Mouse (Mus musculus) CD4-positive helper T cell, adult 2 months (primary cell): ENCODE data around the gene Odf3l2.

Experiments
- DNase-seq: peaks from one replicate; pipeline ENCODE4 v3.0.0-alpha.2; 2012; ENCODE audit warnings: low read depth, missing footprints, low spot score

Odf3l2 gene

DNA sequence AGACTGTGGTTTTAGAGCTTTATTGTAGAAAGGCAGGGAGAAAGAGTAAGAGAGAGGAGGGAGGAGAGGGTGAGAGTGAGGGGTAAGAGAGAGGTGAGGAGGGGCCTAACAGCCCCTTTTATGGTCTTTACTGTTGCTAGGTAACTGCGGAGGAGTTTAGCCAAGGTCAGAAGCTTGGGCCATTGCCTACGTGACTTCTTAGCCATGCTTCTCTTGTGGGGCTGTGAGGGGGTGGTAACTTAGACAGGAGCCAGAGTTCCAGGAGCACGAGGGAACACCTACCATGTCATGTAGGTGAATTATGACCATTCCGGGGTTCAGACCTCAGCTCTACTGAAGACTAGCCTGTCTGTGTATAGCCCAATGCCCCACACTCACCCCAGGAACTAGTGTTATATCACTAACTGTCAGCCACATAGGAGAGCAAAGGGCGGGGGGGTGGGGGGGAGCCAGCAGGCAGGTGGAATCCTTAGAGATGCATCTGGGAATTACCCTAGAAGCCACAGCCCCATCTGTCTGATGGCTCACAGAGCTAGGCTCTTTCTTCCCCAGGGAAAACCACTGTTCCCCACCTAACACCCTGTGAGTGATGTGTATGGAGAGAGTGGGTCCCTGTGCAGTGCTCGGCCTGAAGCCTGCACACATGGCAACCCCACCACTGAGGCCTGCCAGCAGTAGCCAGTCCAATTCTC, 26.0 kb upstream of the Odf3l2 start:
- no peak for DNase-seq

DNA sequence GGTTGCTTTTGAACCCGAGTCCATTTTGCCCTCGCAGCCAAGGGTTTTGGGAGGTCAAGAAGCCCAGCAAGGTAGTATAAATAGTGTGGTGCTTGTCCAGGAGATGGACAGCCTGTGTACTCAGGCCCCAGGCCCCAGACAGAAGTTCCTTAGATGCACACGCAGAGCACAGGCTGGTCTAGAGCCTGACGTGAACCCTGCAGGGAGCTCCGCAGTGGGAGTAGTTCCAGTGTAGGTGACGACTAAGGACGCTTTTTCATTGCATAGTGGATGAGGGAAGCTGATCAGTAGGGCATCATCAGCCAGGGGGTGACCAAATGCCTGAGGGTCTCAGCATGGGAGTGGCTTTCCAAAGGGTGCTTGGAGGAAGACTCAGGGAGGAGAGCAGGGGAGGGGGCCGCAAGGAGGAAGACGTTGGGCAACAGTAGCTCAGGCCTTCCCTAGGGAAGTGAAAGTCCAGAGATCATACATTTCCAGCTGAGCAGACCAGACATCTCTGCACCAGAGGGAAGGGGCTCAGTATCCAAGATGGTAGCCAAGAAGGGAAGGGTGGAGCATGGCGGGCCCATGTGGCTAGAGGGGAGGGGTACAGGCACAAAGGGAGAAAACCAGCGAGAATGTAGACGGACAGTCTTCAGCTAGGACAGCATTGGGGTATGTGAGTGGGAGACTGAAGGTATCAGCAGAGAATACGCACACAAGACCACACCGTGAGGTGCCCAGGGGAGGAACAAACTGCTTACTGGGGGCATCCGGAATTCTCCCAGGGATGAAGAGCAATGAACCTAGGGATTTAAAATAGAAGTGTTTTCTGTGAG, 24.7 kb upstream of the Odf3l2 start:
- no peak for DNase-seq

DNA sequence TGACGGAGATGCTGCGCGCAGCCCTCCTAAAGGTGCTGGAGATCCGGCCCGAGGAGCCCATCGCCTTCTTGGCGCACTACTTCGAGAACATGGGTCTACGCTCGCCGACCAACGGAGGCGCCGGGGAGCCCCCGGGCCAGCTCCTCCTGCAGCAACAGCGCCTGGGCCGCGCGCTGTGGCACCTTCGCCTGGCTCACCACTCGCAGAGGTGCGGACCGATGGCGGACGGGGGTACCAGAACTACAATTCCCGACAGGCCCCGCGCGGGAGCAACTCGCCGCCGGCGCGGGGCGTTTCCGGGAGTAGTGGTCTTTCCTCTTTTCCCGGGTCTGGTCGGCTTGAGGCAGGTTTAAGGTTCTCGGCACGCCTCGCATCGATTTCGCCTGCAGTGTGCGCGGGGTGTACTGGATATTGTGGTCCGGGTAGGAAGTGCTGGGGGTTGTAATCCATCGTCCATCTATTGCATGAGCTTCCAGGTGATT, 24.1 kb upstream of the Odf3l2 start:
- peak; percentile 76 for DNase-seq

DNA sequence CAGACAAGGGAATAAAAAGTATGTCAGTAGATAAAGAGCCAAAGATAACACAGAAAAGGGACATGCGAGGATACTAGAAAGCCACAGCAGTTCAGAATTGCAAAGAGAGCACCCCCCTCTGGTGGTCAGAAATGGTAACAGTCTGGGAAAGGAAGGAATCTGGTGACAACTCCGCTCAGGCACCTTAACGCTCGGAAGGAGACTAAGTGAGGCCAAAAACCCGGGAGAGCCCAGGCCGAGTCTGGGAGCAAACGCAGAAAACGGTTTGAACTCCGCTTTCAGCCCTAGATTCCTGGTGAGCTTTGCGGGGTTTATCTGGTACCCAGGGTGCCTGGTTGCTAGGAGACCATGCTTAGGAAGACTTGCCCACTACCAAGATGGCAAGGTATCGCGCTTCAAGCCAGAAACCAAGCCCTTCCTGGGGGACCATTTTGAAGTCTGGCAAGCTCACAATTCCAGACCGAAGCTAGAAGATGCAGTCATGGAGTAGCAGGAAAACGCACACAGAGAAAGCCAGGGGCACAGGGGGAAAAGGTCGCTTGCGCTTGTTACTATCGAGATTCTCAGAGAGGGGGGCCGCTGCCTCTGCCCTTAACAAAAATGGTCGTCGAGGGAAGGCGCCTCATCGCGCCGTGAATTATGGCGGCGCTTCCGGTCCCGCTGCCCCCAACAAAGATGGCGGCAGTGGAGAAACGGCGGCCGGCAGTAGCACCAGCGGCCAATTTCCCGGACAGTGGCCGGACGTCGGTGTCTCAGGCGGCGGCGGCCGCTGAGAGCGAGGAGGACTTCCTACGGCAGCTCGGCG, 23.4 kb upstream of the Odf3l2 start, which contains the start of gene Tpgs1:
Tpgs1 (plus strand) TSS at position 599 of the 805 bp plus-strand sequence.
- DNase-seq: peak; percentile 93

DNA sequence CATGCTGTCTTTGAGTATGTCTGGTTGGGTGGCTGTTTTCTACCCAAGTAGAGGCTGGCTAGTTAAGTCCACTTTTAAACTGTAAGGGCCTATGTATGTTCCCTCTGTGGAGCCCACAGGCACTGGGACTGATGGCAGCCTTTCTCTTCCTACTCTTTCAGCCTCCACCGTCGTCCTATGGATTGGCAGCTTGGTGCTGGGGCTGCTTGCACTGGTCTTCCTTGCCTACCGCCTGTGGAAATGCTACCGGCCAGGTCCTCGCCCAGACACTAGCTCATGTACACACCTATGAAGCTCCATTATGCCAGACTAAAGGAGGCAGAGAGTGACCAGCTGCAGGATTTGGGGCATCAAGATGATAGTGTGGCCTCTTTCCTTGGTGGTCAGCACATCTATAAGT, 22.5 kb upstream of the Odf3l2 start:
- DNase-seq: no peak

DNA sequence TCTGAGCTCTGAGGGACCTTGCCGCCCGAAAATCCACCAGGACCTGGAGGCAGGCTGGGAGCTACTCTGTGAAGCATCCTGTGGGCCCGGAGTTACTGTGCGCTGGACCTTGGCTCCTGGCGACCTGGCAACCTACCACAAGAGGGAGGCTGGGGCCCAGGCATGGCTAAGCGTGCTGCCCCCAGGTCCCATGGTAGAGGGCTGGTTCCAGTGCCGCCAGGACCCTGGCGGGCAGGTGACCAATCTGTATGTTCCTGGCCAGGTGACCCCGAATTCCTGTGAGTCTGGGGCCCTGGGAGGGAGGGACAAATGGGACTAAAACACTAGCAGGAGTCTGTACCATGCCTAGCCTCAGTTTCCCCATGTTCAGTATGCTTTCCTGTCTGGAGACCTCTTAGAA, 21.0 kb upstream of the Odf3l2 start:
- DNase-seq: no peak

DNA sequence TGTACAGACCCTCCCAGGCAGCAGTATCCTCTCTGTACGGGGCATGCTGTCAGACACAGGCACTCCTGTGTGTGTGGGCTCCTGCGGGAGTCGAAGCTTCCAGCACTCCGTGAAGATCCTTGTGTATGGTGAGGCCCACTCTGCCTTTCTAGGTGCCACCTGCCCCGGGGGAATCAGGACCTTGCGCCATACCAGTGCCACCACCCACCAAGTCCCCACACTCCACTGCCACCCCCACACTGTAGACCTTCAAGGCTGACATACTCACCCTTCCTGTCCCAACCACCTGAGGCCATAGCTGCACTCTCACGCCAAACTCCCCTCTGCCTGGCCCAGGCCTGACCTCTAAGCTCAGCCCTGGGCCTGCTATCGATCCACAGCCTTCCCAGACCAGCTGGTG, 19.5 kb upstream of the Odf3l2 start:
- no peak for DNase-seq

DNA sequence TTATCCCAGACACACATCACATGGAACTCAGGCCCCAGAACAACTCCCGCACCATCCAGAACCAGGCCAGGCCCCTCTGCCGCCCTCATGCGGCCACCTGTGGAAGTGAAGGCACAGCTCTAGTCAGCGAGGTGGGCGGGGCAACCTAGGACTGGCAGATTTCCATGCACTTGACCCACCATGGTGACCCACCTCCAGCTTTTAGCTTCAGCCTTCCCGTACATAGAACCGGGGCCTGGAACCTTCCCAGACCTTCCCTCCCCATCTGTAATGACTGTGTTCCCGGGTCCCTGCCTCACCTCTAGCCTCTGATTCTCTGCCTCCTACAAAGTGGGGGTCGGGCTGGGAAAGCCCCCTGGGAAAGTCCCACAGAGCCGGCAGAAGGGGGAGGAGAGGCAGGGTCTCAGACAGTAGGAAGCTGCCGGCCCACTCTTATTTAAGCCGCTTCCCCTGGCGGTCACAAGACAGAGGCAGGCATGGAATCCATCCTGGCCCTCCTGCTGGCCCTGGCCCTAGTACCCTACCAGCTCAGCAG, 18.7 kb upstream of the Odf3l2 start, which contains the start of gene Madcam1:
Madcam1 (plus strand) TSS at position 429 of the 535 bp plus-strand sequence.
- DNase-seq: peak; percentile 73

DNA sequence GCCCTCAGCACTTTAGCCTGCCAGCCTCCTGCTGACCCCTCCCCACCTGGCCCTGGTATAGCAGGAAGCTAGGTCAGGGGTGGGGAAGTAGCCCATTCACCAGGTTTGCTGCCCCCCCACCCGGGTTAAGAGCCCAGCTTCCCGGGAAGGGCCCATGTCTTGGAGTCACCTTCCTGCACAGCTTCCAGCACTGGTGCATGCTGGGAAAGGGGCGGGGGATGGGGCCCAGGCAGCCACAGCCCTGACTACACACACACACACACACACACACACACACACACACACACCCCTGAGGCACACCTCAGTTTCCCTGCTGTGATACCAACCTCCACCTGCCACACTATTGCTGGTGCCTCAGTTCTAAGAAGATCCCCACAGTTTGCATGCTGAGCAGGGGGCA, 16.3 kb upstream of the Odf3l2 start:
- DNase-seq: no peak

DNA sequence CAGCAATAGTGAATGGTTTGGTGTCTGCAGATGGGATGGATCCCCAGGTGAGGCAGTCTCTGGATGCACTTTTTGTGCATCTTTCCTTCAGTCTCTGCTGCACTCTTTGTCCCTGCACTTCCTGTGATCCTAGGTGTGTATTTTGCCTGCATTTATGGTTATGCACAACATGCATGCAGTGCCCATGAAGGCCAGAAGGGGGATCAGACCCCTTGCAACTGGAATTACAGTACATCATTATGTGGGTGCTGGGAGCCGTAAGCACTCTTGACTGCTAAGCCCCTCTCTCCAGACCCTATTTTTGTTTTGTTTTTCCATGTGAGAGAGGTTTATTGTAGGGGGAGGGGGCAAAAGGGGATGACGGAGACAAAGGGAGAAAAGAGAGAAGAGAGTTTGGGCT, 14.8 kb upstream of the Odf3l2 start:
- DNase-seq: no peak

DNA sequence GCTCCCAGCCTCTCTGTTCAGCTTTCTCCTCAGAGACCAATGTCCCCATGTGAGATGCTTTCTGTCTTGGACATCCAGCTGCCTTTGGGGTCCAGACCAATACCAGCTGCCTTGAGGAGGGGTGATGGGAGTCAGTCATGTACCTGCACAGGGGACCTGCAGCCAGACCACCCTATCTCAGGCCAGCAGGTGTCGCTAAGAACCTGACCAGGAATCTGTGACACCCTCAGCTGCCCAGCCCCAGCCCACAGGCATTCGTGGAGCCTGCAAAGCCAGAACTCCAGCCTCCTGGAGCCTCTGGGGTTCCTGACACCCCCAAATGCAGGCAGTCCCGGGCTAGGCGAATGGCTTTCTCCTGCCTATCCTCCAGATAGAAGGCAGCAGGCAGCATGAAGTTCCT, 13.3 kb upstream of the Odf3l2 start:
- DNase-seq: no peak

DNA sequence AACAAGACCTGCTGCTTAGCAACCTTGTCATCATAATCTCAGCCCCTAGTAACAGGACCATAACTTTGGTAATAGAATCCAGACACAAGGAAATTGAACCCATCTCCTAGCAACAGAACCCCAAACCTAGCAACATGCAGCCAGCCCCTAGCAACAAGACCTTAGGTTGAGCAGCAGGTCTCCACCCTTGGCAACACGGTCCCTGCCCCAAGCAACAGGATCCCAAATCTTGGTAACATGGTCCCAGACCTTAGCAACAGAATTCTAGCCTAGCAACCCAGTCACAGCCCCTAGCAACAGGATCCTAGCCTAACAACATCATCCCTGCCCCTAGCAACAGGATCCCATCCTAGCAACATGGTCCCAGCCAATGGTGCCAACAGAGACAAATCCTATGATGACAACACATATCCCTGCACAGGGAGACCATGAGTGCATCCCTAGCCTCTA, 9.4 kb upstream of the Odf3l2 start:
- no peak for DNase-seq

DNA sequence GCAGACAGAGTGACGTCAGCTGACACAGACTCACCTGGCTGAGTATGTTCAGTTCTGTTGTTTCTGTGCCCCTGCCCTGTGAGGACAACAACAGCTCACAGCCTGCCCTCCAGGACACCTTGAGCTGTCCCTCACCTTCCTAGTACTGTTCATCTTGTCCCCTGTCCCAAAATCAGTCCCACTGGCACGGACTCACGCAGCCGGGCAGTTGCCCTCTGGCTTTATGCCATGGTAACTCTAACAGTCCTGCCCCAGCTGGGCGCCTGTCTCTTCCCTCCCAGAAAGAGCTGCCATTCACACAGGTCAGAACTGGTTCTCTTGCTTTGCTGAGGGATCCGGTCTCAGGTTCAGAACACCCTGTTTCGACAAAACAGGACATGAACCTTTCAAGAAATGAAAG, 7.3 kb upstream of the Odf3l2 start:
- DNase-seq: no peak

DNA sequence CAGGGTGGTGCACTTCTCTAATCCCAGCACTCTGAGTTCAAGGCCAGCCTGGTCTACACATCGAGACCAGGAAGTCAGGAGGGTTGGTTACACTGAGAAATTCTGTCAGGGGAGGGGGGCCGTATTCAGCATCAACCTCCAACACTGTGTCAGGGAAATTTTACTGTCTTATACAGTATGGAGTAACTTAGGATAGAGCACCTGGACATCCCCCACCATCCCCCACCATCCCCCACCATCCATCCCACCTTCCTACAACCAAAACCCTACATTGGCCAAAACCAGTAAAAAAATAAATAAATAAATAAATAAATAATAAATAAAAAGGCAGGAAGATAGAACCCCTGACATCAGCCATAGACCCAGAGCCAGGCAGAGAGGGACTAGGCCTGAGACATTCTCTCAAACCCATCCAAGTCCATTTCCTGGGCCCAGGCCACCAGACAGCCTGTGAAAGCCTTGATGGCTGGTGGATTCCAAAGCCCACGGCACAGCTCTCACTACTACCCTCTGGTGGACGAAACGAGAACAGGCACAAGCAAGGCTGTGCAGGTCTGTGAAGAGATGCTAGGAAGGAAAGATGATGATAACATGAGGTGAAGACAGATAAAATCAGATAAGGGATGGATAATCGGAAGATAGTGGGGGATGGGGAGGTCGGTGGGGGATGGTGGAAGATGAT, 3.7 kb upstream of the Odf3l2 start:
- DNase-seq: peak; percentile 71

DNA sequence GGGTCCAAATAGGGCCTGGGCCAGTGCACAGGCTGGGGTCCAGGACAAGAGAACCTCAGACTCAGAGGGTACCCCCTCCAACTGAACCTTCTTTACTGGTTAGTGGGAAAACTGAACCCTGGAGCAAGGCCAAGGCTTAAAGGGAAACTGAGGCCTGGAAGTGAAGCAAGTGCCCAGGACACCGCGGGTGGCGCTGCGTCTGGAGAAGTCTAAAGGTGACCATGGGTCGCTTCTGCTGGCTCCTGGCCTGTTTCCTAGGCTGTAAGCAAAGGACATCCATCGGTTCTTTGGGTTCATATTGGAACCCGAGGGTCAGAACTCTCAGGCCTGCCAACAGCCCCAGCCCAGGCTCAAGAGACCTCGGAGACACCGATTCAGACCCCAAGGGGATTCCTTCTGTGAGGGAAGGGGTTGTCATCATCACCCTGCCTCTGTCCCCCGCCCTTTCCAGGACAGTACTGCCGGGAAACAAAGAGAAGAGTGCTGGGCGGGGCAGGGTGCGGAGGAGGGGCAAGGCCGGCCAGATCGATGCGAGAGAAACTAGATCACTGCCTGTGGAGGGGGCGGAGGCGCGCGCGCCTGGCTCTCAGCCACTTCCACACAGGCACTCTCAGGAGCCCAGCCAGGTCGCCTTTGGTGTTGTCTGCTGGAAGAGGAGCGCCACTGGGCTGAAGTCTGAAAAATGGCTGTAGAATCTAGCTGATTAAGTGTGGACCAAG, 6.9 kb downstream of the Odf3l2 start:
- no peak for DNase-seq

DNA sequence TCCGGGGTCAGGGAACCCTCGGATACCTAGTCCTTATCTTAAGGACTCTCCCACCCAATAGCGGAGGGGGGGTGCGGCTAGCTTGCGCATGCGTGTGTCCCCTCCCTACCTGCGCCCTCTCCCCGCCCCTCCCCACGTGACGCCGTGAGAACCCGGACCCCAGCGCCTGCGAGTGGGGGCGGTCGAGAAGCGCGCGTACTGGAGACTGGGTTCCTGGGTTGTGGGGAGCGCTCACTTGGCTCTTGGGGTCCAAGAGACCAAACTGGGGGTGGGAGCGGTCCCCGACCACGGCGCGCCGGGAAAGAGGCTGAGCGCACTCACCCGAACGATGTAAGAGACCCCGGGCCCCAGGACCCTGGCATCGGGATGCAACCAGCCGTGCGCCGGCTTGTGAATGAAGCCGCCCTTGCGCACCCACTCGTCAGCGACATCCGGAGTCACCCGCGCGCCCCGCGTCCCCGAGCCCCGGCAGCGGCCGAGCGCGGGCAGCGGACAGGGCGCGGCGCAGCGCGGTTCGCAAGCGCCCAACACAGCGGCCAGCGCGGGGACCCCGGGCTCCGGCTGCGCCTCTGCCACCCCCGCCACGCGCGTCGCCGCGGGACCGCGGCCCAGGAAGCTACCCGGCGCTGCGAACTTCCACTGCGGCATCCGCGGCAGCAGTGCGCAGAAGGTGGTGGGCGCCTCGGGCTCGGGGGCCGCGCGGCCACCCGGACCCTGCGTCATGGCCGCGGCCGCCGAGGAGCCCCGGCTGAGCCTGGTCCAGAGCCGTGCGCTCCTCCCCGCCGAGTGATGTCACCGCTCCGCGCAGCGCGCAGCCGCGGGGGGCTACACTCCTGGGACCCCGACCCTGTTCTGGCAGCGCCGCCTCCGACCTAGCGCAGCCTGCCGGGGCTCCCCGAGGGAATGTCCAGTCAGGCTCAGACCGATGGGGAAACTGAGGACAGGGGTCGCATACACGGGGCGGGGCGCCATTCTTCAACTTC, 8.1 kb downstream of the Odf3l2 start, which contains the start of gene Shc2:
Shc2 (minus strand) TSS at position 791 of the 983 bp plus-strand sequence.
- no peak for DNase-seq

DNA sequence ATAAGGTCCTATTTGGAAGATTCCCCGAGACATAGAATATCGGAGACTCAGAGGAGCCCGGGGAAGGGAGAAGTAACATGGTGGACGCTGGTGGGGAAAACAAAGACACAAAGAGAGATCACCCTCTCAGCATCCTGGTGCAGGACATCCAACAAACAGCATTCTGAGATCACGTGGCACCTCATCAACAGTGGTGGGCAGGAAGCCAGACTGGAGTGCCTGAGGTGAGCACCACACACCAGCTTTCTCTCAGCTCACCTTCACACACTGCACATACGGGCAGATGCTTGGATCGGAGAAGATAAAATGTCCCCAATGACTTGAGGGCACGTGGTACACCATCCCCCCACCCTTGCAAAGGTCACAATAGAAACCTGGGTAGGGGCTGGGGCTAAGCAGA, 9.3 kb downstream of the Odf3l2 start:
- no peak for DNase-seq

DNA sequence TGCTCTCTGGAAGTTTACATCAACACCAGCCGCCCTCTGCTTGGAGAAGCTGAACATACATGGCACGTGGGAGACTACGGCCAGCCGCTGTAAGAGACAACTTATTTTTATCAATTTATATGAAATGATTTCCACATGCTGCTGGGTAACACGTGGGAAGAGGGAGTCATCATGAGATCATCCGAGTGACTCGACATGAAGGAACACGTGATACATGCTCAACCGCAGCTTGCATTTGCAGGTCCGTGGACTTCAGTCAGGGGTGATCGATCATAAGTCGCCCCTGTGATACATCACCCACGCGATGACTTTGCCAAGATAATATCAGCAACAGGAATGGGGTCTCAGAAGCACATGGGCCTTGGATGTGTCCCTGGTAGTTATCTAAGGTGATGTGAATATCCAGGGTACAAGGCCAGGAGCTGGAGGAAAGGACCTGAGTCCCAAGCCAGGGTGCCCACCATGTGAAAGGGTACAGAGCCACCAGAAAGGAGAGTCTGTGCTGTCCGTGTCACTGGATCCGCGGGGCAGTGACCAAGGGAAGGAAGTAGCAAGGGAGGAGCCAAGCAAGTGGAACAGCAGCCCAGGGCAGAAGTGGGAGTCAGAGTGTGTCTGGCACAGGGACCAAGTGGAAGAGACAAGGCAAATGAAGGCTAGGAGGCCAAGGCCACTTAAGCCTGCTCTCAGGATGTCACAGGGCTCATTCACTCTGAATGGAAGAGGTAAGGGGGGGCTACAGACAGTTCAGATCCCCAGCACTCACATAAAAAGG, 12.3 kb downstream of the Odf3l2 start:
- DNase-seq: no peak
